Mouse (Mus musculus): ENCODE data around the gene 4921524J17Rik. TPM values are rescaled to one million over a fixed set of nuclear protein-coding genes. Genes with fewer than 3 reads are reported as not detected.

The 4921524J17Rik gene
- total RNA-seq (2021), result 10 to 100 TPM; 17.9 to 21.6 TPM

DNA sequence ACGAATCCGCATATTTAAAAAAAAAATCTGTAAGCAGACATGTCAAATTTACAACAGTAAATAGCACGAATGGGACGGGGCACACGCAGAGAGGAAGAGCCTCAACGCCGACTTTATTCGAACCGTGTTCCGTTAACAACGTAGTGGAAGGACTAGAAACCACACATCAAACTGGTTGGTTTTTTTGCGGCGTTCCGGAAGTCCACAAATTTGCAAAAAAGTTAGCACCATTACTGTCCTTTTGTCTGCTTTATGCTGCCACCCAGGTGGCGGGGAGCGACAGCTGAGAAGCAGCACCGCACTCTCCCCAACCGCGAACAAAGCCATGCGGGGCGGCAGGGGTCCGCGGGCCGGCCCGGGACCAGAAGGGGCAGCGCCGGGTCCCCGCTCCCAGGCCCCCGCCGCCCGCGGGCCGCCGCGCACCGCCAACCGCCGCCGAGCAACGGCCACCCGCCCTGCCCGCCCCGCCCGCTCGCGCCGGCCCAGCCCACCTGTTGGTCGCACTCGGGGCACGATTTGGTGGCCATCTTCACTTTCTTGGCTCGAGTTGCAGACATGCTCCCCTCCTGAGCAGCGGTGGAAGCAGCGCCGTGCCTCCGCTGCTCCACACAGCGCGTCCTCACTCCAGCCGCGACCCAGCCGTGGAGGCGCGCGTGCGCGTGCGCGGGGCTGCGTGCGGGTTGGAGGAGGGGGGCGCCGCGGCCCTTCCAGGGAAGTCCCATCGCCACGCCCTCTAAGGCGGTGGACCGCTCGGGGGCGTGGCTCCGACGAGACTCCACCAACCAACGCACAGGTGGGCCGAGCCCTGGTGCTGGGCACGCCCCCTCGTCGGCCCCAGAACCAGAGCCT is at the start of gene 4921524J17Rik:
4921524J17Rik (minus strand) TSS at position 666 of the 849 bp plus-strand sequence.
- peak; percentile 98 for DNase-seq
- intact Hi-C loops (cut with DNase I), result no loop called here

DNA sequence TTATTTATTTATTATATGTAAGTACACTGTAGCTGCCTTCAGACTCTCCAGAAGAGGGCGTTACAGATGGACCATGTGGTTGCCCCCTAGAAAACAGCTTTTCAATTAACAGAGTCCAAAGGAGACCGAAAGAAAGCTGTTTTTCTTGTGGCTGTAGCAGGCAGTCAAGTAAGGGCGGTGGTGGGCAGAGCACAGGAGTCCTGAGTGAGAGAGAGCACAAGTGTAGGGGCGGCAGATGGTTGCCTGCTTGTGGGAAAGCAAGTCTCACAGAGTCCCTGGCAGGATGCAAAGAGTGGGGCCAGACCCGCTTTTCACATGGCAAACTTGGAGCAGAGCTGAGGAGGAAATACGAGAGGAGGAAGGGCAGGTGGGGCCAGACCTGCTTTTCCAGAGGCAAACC is 49.8 kb upstream of the 4921524J17Rik start:
- intact Hi-C loops (cut with DNase I), result no loop called here

DNA sequence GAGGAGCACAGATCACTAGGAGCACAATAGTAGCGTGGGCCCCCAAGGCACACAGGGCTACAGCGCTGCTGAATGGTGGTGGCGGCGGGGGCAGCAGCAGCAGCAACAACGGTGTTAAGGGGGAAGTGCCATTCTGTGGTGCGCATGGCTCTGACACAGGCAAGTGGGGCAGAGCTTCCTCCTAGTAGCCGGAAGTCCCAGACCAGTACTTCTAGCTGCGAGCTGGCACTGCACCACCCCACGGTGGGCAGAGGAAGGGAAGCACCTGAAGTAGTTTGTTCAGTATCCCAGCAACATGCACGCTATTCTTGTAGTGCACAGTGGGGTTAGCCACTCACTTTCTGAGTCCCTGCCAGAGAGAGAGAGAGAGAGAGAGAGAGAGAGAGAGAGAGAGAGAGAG is 49.3 kb upstream of the 4921524J17Rik start:
- DNase-seq, result peak; percentile 33 to 42
- intact Hi-C loops (cut with DNase I), result no loop called here

More for the DNA sequence above, 49.8 kb upstream of the 4921524J17Rik start:
- DNase-seq, result no peak

DNA sequence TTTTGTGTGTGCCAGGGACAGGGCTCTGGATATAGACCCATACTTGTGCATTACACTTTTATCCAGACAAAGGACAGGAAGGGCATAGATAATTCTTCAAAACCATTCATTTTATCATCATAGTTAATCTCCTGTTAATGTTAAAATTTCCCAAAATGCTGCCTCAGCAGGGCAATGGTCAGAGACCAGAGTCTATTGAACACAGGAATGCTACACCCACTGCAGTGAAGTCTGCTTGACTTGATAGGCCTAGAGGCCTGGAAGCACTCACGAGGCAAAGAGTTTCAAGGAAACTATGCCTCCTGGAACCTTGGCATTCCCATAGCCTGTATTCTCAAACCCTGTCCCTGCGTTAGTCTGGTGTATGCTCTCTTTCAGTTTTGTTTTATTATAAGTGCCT is 47.1 kb upstream of the 4921524J17Rik start:
- intact Hi-C loops (cut with DNase I), result no loop called here
- DNase-seq, result no peak

DNA sequence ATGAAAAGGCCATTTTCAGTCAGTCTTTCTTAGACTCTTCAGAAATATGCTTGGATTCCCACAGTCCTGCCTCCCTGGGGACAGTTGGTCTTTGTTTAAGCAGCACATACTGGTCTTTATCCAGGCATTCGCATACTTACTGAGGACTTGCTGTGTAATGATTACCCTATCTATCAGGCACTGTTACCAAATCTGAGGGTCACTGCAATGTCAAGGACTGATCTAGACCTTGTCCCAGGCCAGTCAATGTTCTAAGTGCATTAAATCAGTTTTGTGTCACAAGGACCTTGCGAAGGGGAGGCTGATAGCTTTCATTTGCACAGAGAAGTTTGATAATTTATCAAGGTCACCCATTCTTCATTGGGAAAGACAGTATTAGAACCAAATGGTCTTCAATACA is 45.8 kb upstream of the 4921524J17Rik start:
- intact Hi-C loops (cut with DNase I), result no loop called here
- no peak for DNase-seq

DNA sequence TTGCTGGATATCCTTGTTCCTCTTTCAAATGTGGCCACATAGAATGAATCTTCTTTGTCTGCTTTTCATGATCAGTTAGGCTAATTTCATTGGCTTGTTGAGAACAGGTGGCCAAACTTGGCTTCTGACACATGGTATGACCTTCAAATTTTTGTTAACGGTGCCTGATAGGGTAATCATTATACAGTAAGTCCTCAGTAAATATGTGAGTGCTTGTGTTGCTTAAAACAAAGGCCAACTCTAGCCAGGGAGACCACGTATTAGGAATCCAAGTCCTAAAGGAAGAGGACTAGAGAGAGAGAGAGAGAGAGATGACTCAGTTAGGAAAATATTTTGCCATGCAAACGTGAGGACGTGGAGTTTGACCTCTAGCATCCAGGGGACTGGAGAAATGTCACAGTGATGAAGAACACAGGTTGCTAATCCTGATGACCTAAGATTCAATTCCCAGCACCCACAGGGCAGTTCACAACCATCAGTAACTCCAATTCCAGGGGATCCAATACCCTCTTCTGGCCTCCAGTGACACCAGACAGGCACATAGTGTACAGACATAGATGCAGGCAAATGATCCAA is 44.4 kb upstream of the 4921524J17Rik start:
- intact Hi-C loops (cut with DNase I), result no loop called here

DNA sequence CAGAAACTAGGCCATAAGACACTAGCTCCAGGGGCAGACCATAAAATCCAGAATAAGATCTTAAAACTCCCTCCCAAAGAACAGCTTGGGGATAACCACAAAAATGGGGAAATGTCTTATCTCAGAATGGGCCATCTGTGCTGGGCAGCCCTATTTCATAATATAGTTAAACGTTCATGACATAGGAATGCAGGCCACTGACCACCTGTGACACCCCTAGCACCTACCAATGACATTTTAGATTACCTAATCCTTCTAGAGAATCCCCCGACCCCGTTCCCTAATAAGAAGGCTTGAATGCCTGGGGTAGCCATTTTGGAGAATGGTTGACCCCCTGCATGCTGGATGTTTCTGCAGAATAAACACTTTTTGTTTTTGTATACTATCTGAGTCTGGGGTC is 42.3 kb upstream of the 4921524J17Rik start:
- DNase-seq, result no peak
- intact Hi-C loops (cut with DNase I), result no loop called here

More for the DNA sequence above, 44.4 kb upstream of the 4921524J17Rik start:
- DNase-seq, result no peak

DNA sequence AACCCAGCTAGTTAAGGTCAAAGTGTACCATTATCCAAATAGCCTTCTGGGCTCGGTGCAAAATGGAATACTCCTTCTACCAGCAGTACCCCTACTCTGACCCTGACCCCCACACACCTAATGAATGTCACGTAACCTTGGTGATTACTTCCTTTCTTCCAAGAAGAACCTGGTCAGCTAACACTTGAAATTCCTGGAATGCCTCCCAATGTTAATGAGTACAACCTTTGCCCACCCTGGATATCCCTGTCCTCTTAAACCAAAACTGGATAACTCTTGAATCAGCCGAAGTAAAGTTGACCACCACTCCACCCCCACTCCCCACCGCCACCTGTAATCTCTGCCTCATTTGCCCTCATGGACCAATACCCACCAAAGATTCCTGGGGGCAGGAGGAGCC is 40.6 kb upstream of the 4921524J17Rik start:
- intact Hi-C loops (cut with DNase I), result no loop called here
- DNase-seq, result no peak

DNA sequence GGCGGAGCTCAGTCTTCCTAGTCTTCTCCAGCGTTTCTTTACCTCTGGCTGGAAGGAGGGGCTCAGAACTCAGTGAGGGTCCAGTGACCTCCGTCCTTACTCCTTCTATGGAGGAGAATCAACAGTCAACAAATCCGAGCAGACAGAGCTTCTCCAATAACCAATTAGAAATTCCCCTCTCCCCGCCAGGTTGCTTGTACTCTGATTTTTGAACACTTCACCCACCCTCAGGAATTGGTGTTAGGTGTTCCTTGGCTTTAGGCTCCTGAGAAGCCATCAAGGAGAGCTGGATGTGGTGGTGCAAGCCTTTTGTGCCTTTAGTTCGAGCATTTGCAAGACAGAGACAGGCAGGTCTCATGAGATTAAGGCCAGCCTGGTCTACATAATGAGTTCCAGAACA is 40.2 kb upstream of the 4921524J17Rik start:
- intact Hi-C loops (cut with DNase I), result no loop called here
- no peak for DNase-seq

DNA sequence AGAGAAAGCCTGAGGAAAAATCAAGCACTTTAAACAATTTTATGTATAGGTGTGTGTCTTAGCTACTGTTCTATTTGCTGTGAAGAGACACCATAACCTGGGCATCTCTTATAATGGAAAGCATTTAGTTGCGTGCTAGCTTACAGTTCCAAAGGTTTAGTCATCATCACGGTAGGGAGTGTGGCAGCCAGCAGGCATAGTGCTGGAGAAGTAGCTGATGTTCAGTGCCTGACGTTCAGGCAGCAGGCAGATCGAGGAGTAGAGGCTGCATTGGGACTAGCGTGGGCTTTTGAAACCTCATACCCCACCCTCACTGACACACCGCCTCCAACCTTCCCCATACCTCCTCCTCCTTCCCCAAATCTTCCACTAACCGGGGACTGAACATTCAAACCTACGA is 38.1 kb upstream of the 4921524J17Rik start:
- intact Hi-C loops (cut with DNase I), result no loop called here
- DNase-seq, result no peak

DNA sequence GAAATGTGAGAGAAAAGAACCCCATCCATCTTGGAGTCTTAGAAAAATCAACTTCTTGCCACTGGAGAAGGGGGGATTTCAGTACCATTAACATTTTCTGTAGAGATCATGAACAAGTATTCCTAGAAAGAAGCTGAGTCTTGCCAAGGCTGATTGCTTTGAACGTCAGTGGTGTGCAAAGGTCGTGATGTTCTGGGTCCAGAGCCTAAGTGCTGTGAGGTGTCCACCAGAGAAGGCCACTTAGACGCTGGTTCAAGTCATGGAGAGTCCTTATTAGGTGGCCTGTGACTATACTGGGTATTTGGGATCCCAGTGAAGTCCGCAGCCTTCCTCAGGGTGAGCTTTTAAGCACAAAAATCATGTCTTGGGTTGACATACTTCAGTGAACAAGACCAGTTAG is 33.4 kb upstream of the 4921524J17Rik start:
- no peak for DNase-seq
- intact Hi-C loops (cut with DNase I), result no loop called here

DNA sequence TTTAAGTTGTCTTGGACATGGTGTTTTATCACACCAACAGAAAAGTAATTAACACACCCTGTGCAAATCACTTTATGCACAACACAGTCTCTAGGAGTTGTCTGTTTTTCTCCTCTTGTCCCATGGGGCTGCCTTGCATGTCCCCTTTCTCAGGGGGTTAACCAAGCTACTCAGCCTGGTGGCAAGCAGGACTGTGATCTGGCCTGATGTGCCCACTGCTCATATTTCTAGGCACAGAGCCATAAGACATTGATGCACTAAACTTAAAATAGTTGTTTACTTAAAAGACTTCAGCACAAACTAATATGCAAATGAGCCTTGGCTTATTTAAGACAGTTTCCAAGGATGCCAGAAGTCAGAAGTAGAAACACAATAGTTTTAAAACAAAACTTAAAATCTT is 31.7 kb upstream of the 4921524J17Rik start:
- intact Hi-C loops (cut with DNase I), result loop anchor here (5.0 kb wide), 1 partner anchor 1123 kb away; no protein-coding TSS in a partner anchor
- no peak for DNase-seq

DNA sequence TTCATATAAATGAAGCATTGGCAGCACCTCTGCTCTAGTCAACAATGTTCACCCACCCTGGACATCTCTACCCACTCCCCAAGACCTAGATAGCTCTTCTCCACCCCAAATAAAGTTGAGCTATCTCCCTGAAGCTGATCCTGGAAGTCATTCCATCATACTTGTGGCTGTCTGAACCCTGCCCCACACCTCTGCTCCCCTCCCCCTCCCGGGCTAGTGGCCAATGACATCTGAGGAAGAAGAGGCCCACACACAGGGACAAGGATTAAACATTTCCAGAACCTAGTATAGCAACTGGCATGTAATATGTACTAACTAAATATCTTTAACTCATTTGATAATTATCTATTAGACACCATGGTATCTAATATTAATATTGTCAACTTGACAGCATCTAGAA is 29.8 kb upstream of the 4921524J17Rik start:
- DNase-seq, result no peak
- intact Hi-C loops (cut with DNase I), result loop anchor here (5.0 kb wide), 1 partner anchor 1125 kb away; no protein-coding TSS in a partner anchor

DNA sequence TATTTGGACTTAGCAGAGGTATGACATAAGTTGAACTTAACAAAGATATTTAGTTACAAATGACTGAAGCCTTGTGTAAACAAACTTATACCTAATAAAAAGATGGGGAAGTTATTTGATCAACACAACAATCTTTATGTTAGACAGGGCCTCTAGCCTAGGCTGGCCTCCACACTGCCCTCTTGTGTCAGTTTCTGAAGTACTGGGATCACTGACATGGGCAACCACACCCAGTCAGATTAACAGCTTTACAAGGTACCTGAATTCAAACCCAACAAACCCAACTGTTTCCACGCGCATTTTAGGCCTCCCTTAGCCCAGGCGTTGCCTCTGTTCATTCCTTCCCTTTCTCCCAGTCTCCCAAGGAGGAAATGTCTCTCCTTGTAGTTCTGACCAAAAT is 28.7 kb upstream of the 4921524J17Rik start:
- intact Hi-C loops (cut with DNase I), result loop anchor here (1.0 to 5.0 kb wide), 2 partner anchors 65 to 1126 kb away; no protein-coding TSS in a partner anchor
- DNase-seq, result peak in 1 of 2 experiments; percentile 15

DNA sequence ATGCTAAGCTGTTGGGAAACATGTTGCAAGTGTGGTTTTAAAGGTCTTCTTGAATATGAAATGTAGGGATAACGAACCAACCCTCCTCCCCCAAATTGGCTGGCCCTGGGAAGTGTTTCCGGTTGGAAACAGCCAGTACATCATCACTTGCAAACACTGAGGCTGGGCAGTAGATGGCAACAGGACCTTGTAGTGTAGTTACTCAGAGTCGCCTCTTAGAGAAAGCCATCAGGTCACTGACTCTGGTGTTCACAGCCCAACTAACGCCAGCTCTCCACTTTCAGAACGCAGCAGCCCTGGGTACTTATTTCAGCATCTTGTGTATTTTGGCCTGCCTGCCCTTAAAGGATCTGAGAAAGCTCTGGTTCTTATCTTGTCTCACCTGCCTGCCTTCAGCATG is 28.2 kb upstream of the 4921524J17Rik start:
- peak; percentile 37 to 43 for DNase-seq
- intact Hi-C loops (cut with DNase I), result loop anchor here (1.0 to 5.0 kb wide), 2 partner anchors 65 to 1126 kb away; no protein-coding TSS in a partner anchor

DNA sequence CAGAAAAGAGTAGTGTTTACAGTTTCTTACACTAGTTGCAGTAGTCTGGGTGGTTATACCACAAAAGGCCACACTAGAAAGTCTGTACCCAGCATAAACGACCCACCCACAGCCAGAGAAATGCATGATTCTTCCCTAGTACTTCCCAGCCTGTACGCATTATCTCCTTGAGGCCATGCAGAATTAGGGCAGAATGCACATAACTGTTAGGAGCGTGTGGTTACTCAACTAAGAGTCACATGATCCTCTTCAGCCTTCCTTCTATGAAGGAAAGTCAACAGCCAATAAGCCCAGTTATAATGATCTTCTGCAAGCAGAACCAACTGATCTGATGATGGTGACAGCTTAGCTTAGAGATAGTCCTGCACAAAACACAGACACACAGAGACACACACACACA is 26.9 kb upstream of the 4921524J17Rik start:
- intact Hi-C loops (cut with DNase I), result loop anchor here (5.0 kb wide), 1 partner anchor 143 kb away; no protein-coding TSS in a partner anchor

DNA sequence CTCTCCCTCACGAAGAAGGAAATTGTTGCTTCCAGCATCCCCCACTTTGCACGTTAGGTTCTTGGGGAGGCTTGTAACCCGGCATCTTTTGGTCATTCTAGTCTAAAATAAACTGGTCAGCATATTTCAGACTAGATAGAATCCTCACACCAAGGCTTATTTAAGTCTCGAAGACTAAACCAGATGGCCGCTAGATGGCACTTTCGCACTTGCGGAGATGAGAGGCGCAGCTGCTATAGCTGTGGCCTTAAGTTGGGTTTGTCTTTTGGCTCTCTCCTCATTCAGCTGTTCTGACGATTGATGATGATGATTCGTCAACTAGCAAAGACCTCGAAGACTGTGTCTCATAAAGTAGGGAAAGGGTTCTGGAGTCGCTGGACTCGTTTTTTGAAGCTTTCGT is 23.9 kb upstream of the 4921524J17Rik start:
- peak; percentile 63 to 80 for DNase-seq
- intact Hi-C loops (cut with DNase I), result loop anchor here (1.0 to 5.0 kb wide), 3 partner anchors 70 to 210 kb away; no protein-coding TSS in a partner anchor

More for the DNA sequence above, 26.9 kb upstream of the 4921524J17Rik start:
- DNase-seq, result no peak

DNA sequence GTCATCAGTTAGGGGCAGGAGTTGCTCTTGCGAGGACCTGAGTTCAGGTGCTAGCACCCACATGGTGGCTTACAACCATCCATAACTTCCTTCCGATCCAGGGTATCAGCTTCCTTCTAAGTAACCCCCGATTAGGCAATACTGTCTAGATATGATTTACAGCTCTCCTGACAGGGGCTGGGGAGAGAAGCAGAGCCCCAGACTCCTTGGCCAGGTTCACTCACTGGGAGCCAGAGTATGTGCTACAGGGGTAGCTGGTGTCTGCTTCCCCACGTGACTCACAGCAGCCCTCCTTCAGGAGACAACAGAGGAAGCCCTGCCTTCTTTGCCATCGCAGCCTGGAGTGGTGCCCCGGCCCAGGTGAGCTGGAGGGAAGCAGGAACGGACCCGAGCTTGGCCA is 22.1 kb upstream of the 4921524J17Rik start:
- DNase-seq, result no peak
- intact Hi-C loops (cut with DNase I), result loop anchor here (5.0 kb wide), 1 partner anchor 148 kb away; no protein-coding TSS in a partner anchor

DNA sequence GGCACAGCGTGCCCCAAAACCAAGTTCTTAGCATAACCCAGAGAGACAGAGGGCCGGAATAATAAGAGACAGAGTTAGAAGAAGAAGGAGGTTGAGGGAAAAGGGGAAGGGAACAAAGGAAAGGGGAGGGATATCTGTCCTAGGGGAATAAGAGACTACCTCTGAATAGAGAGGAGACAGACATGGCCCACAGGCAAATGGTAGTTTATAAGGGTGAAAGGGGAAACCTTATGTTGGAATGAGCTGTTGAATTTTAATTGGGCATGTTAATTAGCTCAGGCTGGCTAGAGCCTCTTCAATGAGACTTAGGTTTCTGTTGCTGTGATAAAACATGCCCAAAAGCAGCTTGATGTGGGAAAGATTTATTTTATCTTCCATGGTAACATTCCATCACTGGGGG is 20.6 kb upstream of the 4921524J17Rik start:
- no peak for DNase-seq
- intact Hi-C loops (cut with DNase I), result no loop called here

DNA sequence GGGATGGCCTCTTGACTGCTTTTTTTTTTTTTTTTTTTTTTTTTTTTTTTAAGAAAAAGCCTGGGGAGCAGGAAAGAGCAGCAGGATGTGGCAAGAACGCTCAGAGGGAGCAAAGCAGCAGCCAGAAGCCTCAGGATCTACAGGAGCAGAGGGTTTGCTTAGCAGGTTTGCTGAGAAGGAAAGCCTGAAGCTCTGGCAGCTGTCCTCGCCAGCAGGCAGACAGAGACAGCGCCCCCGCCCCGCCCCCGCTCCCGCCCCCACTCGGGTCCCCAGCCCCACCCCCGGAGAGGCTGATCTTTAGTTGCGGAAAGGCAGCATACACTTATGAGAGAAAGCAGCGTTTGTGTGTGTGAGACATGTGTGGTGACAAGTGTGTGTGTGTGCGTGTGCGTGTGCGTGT is 19.7 kb upstream of the 4921524J17Rik start:
- DNase-seq, result no peak
- intact Hi-C loops (cut with DNase I), result no loop called here

DNA sequence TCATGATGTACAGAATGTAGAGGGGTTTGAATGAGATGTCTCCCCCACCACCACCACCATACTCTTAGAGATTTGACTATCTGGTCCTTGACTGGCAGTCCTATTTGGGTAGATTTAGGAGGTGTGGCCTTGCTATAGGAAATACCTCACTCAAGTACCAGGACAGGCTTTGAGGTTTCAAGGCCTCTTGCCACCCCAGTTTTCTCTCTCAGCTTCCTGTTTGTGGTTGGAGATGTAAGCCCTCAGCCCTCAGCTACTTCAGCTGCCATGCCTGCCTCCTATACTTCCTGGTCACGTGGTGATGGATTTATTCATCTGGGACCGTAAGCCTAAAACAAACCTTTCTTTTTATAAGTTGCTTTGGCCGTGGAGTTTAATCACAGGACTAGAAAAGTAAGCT is 17.7 kb upstream of the 4921524J17Rik start:
- no peak for DNase-seq
- intact Hi-C loops (cut with DNase I), result no loop called here
